Mouse (Mus musculus) brain, adult 2 months (tissue): ENCODE results near the gene Cep112.

Source experiments
- DNase-seq: peaks from one replicate; pipeline ENCODE4 v3.0.0; 2011; ENCODE audit warnings: low read depth, low spot score

Gene Cep112

GRCm38 (mm10) chr11:108424889-108425591 is at the start of gene Cep112:
TSS of gene Cep112 (plus strand) at chr11:108425192.
- peak; percentile 99 for DNase-seq

GRCm38 (mm10) chr11:108376815-108377214 is 48.2 kb upstream of the Cep112 start:
- DNase-seq: no peak

GRCm38 (mm10) chr11:108377680-108378362 is 47.2 kb upstream of the Cep112 start:
- peak; percentile 93 for DNase-seq

GRCm38 (mm10) chr11:108378363-108378751 is 46.6 kb upstream of the Cep112 start:
- no peak for DNase-seq

- DNase-seq: no peak
These were observed 42.3 kb upstream of the Cep112 start for GRCm38 (mm10) chr11:108382664-108383063.

- DNase-seq: no peak
These were observed 39.9 kb upstream of the Cep112 start for GRCm38 (mm10) chr11:108384920-108385665.

GRCm38 (mm10) chr11:108385666-108386024 is 39.3 kb upstream of the Cep112 start:
- no peak for DNase-seq

- DNase-seq: no peak
These were observed 29.9 kb upstream of the Cep112 start for GRCm38 (mm10) chr11:108395061-108395460.

GRCm38 (mm10) chr11:108396076-108396829 is 28.7 kb upstream of the Cep112 start:
- no peak for DNase-seq

- DNase-seq: peak; percentile 81
These were observed 14.9 kb upstream of the Cep112 start for GRCm38 (mm10) chr11:108409876-108410644.

- no peak for DNase-seq
These were observed 8.6 kb upstream of the Cep112 start for GRCm38 (mm10) chr11:108416360-108416759.

GRCm38 (mm10) chr11:108418540-108418939 is 6.5 kb upstream of the Cep112 start:
- peak; percentile 67 for DNase-seq

- DNase-seq: no peak
These were observed 5.8 kb upstream of the Cep112 start for GRCm38 (mm10) chr11:108419242-108419641.

- no peak for DNase-seq
These were observed 4.2 kb upstream of the Cep112 start for GRCm38 (mm10) chr11:108420751-108421150.

GRCm38 (mm10) chr11:108423221-108423620 is 1.8 kb upstream of the Cep112 start:
- DNase-seq: no peak

- DNase-seq: peak; percentile 45
These were observed 881 bp upstream of the Cep112 start for GRCm38 (mm10) chr11:108424111-108424510.

- no peak for DNase-seq
These were observed 565 bp downstream of the Cep112 start for GRCm38 (mm10) chr11:108425592-108425921.

GRCm38 (mm10) chr11:108426086-108426485 is 1.1 kb downstream of the Cep112 start:
- DNase-seq: no peak

GRCm38 (mm10) chr11:108427191-108427590 is 2.2 kb downstream of the Cep112 start:
- no peak for DNase-seq

- no peak for DNase-seq
These were observed 4.1 kb downstream of the Cep112 start for GRCm38 (mm10) chr11:108429076-108429475.

- no peak for DNase-seq
These were observed 19.0 kb downstream of the Cep112 start for GRCm38 (mm10) chr11:108443893-108444563.
